Mouse (Mus musculus) c-Kit-negative CD71-positive TER-119-positive erythroid progenitor cells, embryonic 14.5 days (primary cell): ENCODE data around the gene Fgd6.

Experiments used
- DNase-seq: peaks from one replicate; pipeline ENCODE4 v3.0.0-alpha.2; 2013; ENCODE audit warnings: low read depth, low spot score

The Fgd6 gene

GRCm38 (mm10) chr10:94134535-94135390, 99.0 kb downstream of the Fgd6 start:
- DNase-seq = no peak

- DNase-seq = no peak
Measured at GRCm38 (mm10) chr10:94138890-94139482, 103.2 kb downstream of the Fgd6 start.

GRCm38 (mm10) chr10:94140227-94140931, 104.6 kb downstream of the Fgd6 start:
- no peak for DNase-seq

GRCm38 (mm10) chr10:94142427-94142826, 106.6 kb downstream of the Fgd6 start:
- DNase-seq = no peak

GRCm38 (mm10) chr10:94144581-94144980, 108.8 kb downstream of the Fgd6 start:
- DNase-seq = no peak

- DNase-seq = no peak
Measured at GRCm38 (mm10) chr10:94147391-94147755, 111.6 kb downstream of the Fgd6 start.

- peak; percentile 12 for DNase-seq
Measured at GRCm38 (mm10) chr10:94147756-94148531, 112.1 kb downstream of the Fgd6 start, which contains the start of gene Nr2c1. Gene Nr2c1, plus strand, starts transcription at chr10:94148023.

GRCm38 (mm10) chr10:94151488-94151887, 115.7 kb downstream of the Fgd6 start:
- no peak for DNase-seq

- DNase-seq = no peak
Measured at GRCm38 (mm10) chr10:94153841-94154240, 118.0 kb downstream of the Fgd6 start.

- DNase-seq = no peak
Measured at GRCm38 (mm10) chr10:94158962-94159361, 123.2 kb downstream of the Fgd6 start.

- no peak for DNase-seq
Measured at GRCm38 (mm10) chr10:94159406-94159805, 123.6 kb downstream of the Fgd6 start.

GRCm38 (mm10) chr10:94161051-94161765, 125.4 kb downstream of the Fgd6 start:
- no peak for DNase-seq

- no peak for DNase-seq
Measured at GRCm38 (mm10) chr10:94162031-94162430, 126.2 kb downstream of the Fgd6 start.

GRCm38 (mm10) chr10:94164104-94164845, 128.5 kb downstream of the Fgd6 start:
- DNase-seq = no peak

GRCm38 (mm10) chr10:94165426-94165825, 129.6 kb downstream of the Fgd6 start:
- no peak for DNase-seq

- no peak for DNase-seq
Measured at GRCm38 (mm10) chr10:94167051-94167750, 131.4 kb downstream of the Fgd6 start.

- no peak for DNase-seq
Measured at GRCm38 (mm10) chr10:94171440-94172130, 135.8 kb downstream of the Fgd6 start.

- DNase-seq = no peak
Measured at GRCm38 (mm10) chr10:94172137-94172536, 136.3 kb downstream of the Fgd6 start.

- DNase-seq = no peak
Measured at GRCm38 (mm10) chr10:94172706-94173105, 136.9 kb downstream of the Fgd6 start.
